Mouse (Mus musculus) splenic B cell, adult 2 months (primary cell): ENCODE data around the gene Gm7298.
"Not testable (repeated sequence)": the region's sequence is repeated elsewhere in the genome, so short reads cannot be mapped to it uniquely, and the experiment has no call there.

Source experiments
- DNase-seq: peaks from one replicate; pipeline ENCODE4 v3.0.0-alpha.2; 2011; ENCODE audit warnings: low read depth, low spot score
- H3K27me3 ChIP-seq: 2 replicates; pipeline ENCODE4 v1.6.1; 2012; ENCODE audit warnings: mild to moderate bottlenecking, low read length, moderate library complexity, mixed read lengths; ENCODE audit not compliant: control insufficient read depth, poor library complexity, insufficient read depth, severe bottlenecking
- H3K36me3 ChIP-seq: 2 replicates; pipeline ENCODE4 v1.6.1; 2012; ENCODE audit warnings: mild to moderate bottlenecking, low read length, moderate library complexity, mixed read lengths; ENCODE audit not compliant: control insufficient read depth, poor library complexity, insufficient read depth, severe bottlenecking

Gm7298 gene

GRCm38 (mm10) chr6:121732632-121733031 is at the start of gene Gm7298:
TSS of gene Gm7298 (plus strand) at chr6:121732932.
- no peaks in the 10 kb centered on the region for H3K36me3 ChIP-seq
- DNase-seq, result no peak
- H3K27me3 ChIP-seq, result no peaks in the 10 kb centered on the region

GRCm38 (mm10) chr6:121828034-121828433 is 95.3 kb downstream of the Gm7298 start:
- no peak for DNase-seq
- H3K27me3 ChIP-seq, result no peaks in the 10 kb centered on the region
- no peaks in the 10 kb centered on the region for H3K36me3 ChIP-seq

GRCm38 (mm10) chr6:121836361-121836760 is 103.6 kb downstream of the Gm7298 start:
- H3K36me3 ChIP-seq, result no peaks in the 10 kb centered on the region
- H3K27me3 ChIP-seq, result no peaks in the 10 kb centered on the region
- DNase-seq, result no peak

GRCm38 (mm10) chr6:121838271-121838670 is 105.5 kb downstream of the Gm7298 start, which contains the start of gene Mug1:
TSS of gene Mug1 (plus strand) at chr6:121838541.
- not testable (repeated sequence) for DNase-seq, H3K27me3 ChIP-seq, H3K36me3 ChIP-seq
